Mouse (Mus musculus): ENCODE data around the gene Slc30a7. TPM values are rescaled to one million over a fixed set of nuclear protein-coding genes. Genes with fewer than 3 reads are reported as not detected.

The Slc30a7 gene
- polyA plus RNA-seq, 1 experiment from 2014 or later, result 34.6 TPM

GRCm38 (mm10) chr3:115957223-115957622, 50.0 kb downstream of the Slc30a7 start:
- H3K4me1 ChIP-seq (replicated peaks; ENCODE audit: control insufficient read depth, insufficient read depth, low read length), result no peaks in the 10 kb centered on the region
- H3K36me3 ChIP-seq (ENCODE audit: control insufficient read depth, insufficient read depth, low read length), result peaks cover 12% of the 10 kb centered on the region
- no peak overlapping the region for H3K4me2 ChIP-seq (ENCODE audit: low read depth, low read length)
- no peaks in the 10 kb centered on the region for H3K9me3 ChIP-seq (ENCODE audit: control insufficient read depth, low read length)
- H3K27ac ChIP-seq (ENCODE audit: low read length), result no peak overlapping the region
- no peaks in the 10 kb centered on the region for H3K27me3 ChIP-seq (ENCODE audit: control insufficient read depth, insufficient read depth, low read depth, low read length)
- no peak overlapping the region for H3K4me3 ChIP-seq (ENCODE audit: low read length)
- no peak for ATAC-seq (ENCODE audit: low read depth)
- WGBS, result 93% methylated on average over 7 of the region's 7 CpGs
- H3K9ac ChIP-seq (ENCODE audit: low read length), result no peak overlapping the region

- H3K27ac ChIP-seq (ENCODE audit: low read length), result no peak overlapping the region
- H3K36me3 ChIP-seq (ENCODE audit: control insufficient read depth, insufficient read depth, low read length), result peaks cover 12% of the 10 kb centered on the region
- no peak overlapping the region for H3K4me3 ChIP-seq (ENCODE audit: low read length)
- H3K9me3 ChIP-seq (ENCODE audit: control insufficient read depth, low read length), result no peaks in the 10 kb centered on the region
- no peak for ATAC-seq (ENCODE audit: low read depth)
- no peaks in the 10 kb centered on the region for H3K27me3 ChIP-seq (ENCODE audit: control insufficient read depth, insufficient read depth, low read depth, low read length)
- H3K4me2 ChIP-seq (ENCODE audit: low read depth, low read length), result no peak overlapping the region
- WGBS, result 74% methylated on average over 3 of the region's 3 CpGs
- no peak overlapping the region for H3K9ac ChIP-seq (ENCODE audit: low read length)
- H3K4me1 ChIP-seq (replicated peaks; ENCODE audit: control insufficient read depth, insufficient read depth, low read length), result no peaks in the 10 kb centered on the region
Measured at GRCm38 (mm10) chr3:115953088-115953487, 54.1 kb downstream of the Slc30a7 start.

GRCm38 (mm10) chr3:115952356-115952755, 54.9 kb downstream of the Slc30a7 start:
- Histone ChIP-seq H3K4me3 (ENCODE audit: low read length) (no peak overlapping the region), H3K9ac (ENCODE audit: low read length) (no peak overlapping the region), H3K27ac (ENCODE audit: low read length) (no peak overlapping the region), H3K36me3 (ENCODE audit: control insufficient read depth, insufficient read depth, low read length) (peaks cover 12% of the 10 kb centered on the region), H3K9me3 (ENCODE audit: control insufficient read depth, low read length) (no peaks in the 10 kb centered on the region), H3K4me1 (replicated peaks; ENCODE audit: control insufficient read depth, insufficient read depth, low read length) (no peaks in the 10 kb centered on the region), H3K27me3 (ENCODE audit: control insufficient read depth, insufficient read depth, low read depth, low read length) (no peaks in the 10 kb centered on the region), H3K4me2 (ENCODE audit: low read depth, low read length) (no peak overlapping the region)
- ATAC-seq (ENCODE audit: low read depth), result no peak
- WGBS, result 85% methylated on average over 4 of the region's 4 CpGs

- no peak overlapping the region for H3K27ac ChIP-seq (ENCODE audit: low read length)
- H3K4me3 ChIP-seq (ENCODE audit: low read length), result no peak overlapping the region
- 78% methylated on average over 3 of the region's 3 CpGs for WGBS
- H3K27me3 ChIP-seq (ENCODE audit: control insufficient read depth, insufficient read depth, low read depth, low read length), result no peaks in the 10 kb centered on the region
- H3K36me3 ChIP-seq (ENCODE audit: control insufficient read depth, insufficient read depth, low read length), result peaks cover 15% of the 10 kb centered on the region
- H3K4me2 ChIP-seq (ENCODE audit: low read depth, low read length), result no peak overlapping the region
- H3K9me3 ChIP-seq (ENCODE audit: control insufficient read depth, low read length), result no peaks in the 10 kb centered on the region
- H3K4me1 ChIP-seq (replicated peaks; ENCODE audit: control insufficient read depth, insufficient read depth, low read length), result no peaks in the 10 kb centered on the region
- H3K9ac ChIP-seq (ENCODE audit: low read length), result no peak overlapping the region
- peak; percentile 49; the same call in 1 of the 2 replicates for ATAC-seq (ENCODE audit: low read depth)
Measured at GRCm38 (mm10) chr3:115951221-115951620, 56.0 kb downstream of the Slc30a7 start.

- Histone ChIP-seq H3K36me3 (ENCODE audit: control insufficient read depth, insufficient read depth, low read length) (peaks cover 15% of the 10 kb centered on the region; the same call in 1 of the 2 replicates), H3K4me3 (ENCODE audit: low read length) (no peak overlapping the region), H3K9me3 (ENCODE audit: control insufficient read depth, low read length) (no peaks in the 10 kb centered on the region), H3K4me1 (replicated peaks; ENCODE audit: control insufficient read depth, insufficient read depth, low read length) (no peaks in the 10 kb centered on the region), H3K4me2 (ENCODE audit: low read depth, low read length) (no peak overlapping the region), H3K9ac (ENCODE audit: low read length) (no peak overlapping the region), H3K27ac (ENCODE audit: low read length) (no peak overlapping the region), H3K27me3 (ENCODE audit: control insufficient read depth, insufficient read depth, low read depth, low read length) (no peaks in the 10 kb centered on the region)
- no peak for ATAC-seq (ENCODE audit: low read depth)
- WGBS, result 87% methylated on average over 6 of the region's 6 CpGs
Measured at GRCm38 (mm10) chr3:115949921-115950877, 57.0 kb downstream of the Slc30a7 start.

GRCm38 (mm10) chr3:115949220-115949920, 57.8 kb downstream of the Slc30a7 start:
- no peak overlapping the region for H3K4me3 ChIP-seq (ENCODE audit: low read length)
- WGBS, result 73% methylated on average over 3 of the region's 3 CpGs
- H3K9me3 ChIP-seq (ENCODE audit: control insufficient read depth, low read length), result no peaks in the 10 kb centered on the region
- no peak for ATAC-seq (ENCODE audit: low read depth)
- peaks cover 15% of the 10 kb centered on the region; the same call in 1 of the 2 replicates for H3K36me3 ChIP-seq (ENCODE audit: control insufficient read depth, insufficient read depth, low read length)
- H3K9ac ChIP-seq (ENCODE audit: low read length), result no peak overlapping the region
- no peak overlapping the region for H3K4me2 ChIP-seq (ENCODE audit: low read depth, low read length)
- H3K27ac ChIP-seq (ENCODE audit: low read length), result no peak overlapping the region
- no peaks in the 10 kb centered on the region for H3K27me3 ChIP-seq (ENCODE audit: control insufficient read depth, insufficient read depth, low read depth, low read length)
- no peaks in the 10 kb centered on the region for H3K4me1 ChIP-seq (replicated peaks; ENCODE audit: control insufficient read depth, insufficient read depth, low read length)

- no peak overlapping the region for H3K4me3 ChIP-seq (ENCODE audit: low read length)
- no peaks in the 10 kb centered on the region for H3K9me3 ChIP-seq (ENCODE audit: control insufficient read depth, low read length)
- H3K27ac ChIP-seq (ENCODE audit: low read length), result no peak overlapping the region
- no peaks in the 10 kb centered on the region for H3K27me3 ChIP-seq (ENCODE audit: control insufficient read depth, insufficient read depth, low read depth, low read length)
- no peak overlapping the region for H3K4me2 ChIP-seq (ENCODE audit: low read depth, low read length)
- no peaks in the 10 kb centered on the region for H3K4me1 ChIP-seq (replicated peaks; ENCODE audit: control insufficient read depth, insufficient read depth, low read length)
- no peak overlapping the region for H3K9ac ChIP-seq (ENCODE audit: low read length)
- ATAC-seq (ENCODE audit: low read depth), result no peak
- WGBS, result 95% methylated on average over 8 of the region's 8 CpGs
- peaks cover 11% of the 10 kb centered on the region for H3K36me3 ChIP-seq (ENCODE audit: control insufficient read depth, insufficient read depth, low read length)
Measured at GRCm38 (mm10) chr3:115946272-115946671, 60.9 kb downstream of the Slc30a7 start.

GRCm38 (mm10) chr3:115944376-115944775, 62.8 kb downstream of the Slc30a7 start:
- no peak for ATAC-seq (ENCODE audit: low read depth)
- Histone ChIP-seq H3K9ac (ENCODE audit: low read length) (no peak overlapping the region), H3K27me3 (ENCODE audit: control insufficient read depth, insufficient read depth, low read depth, low read length) (no peaks in the 10 kb centered on the region), H3K9me3 (ENCODE audit: control insufficient read depth, low read length) (no peaks in the 10 kb centered on the region), H3K4me3 (ENCODE audit: low read length) (no peak overlapping the region), H3K4me2 (ENCODE audit: low read depth, low read length) (no peak overlapping the region), H3K4me1 (replicated peaks; ENCODE audit: control insufficient read depth, insufficient read depth, low read length) (no peaks in the 10 kb centered on the region), H3K27ac (ENCODE audit: low read length) (no peak overlapping the region), H3K36me3 (ENCODE audit: control insufficient read depth, insufficient read depth, low read length) (peaks cover 11% of the 10 kb centered on the region)
- 89% methylated on average over 6 of the region's 6 CpGs for WGBS

GRCm38 (mm10) chr3:115941464-115941863, 65.7 kb downstream of the Slc30a7 start:
- Histone ChIP-seq H3K4me1 (replicated peaks; ENCODE audit: control insufficient read depth, insufficient read depth, low read length) (no peaks in the 10 kb centered on the region), H3K27ac (ENCODE audit: low read length) (no peak overlapping the region), H3K9ac (ENCODE audit: low read length) (no peak overlapping the region), H3K4me3 (ENCODE audit: low read length) (no peak overlapping the region), H3K27me3 (ENCODE audit: control insufficient read depth, insufficient read depth, low read depth, low read length) (no peaks in the 10 kb centered on the region), H3K9me3 (ENCODE audit: control insufficient read depth, low read length) (no peaks in the 10 kb centered on the region), H3K36me3 (ENCODE audit: control insufficient read depth, insufficient read depth, low read length) (peaks cover 11% of the 10 kb centered on the region), H3K4me2 (ENCODE audit: low read depth, low read length) (no peak overlapping the region)
- WGBS, result 91% methylated on average over 8 of the region's 8 CpGs
- ATAC-seq (ENCODE audit: low read depth), result no peak

All from lung, embryonic 16.5 days (tissue).